Mouse (Mus musculus): ENCODE data around the gene Cpne9. TPM values are rescaled to one million over a fixed set of nuclear protein-coding genes. Genes with fewer than 3 reads are reported as not detected.
A peak's percentile ranks its signal among the peaks of the same experiment; 100 is the strongest.

The Cpne9 gene
- polyA plus RNA-seq, 1 experiment from 2014 or later: not detected

GRCm38 (mm10) chr6:113266996-113267655 is 15.0 kb upstream of the Cpne9 start:
- no peaks in the 10 kb centered on the region for H3K4me1 ChIP-seq (replicated peaks; ENCODE audit: insufficient read depth, low read length)
- H3K9me3 ChIP-seq (replicated peaks; ENCODE audit: low read length): no peaks in the 10 kb centered on the region
- no peak overlapping the region for H3K27ac ChIP-seq
- peaks cover 75% of the 10 kb centered on the region for H3K36me3 ChIP-seq (ENCODE audit: insufficient read depth, low read length)
- no peak for TF ChIP-seq CTCF (IDR thresholded peaks at IDR 0.05; ENCODE audit: low read depth)
- WGBS: 90% methylated on average over 7 of the region's 7 CpGs
- H3K4me3 ChIP-seq (replicated peaks; ENCODE audit: low read depth, low read length): no peak overlapping the region
- ATAC-seq (replicated peaks; ENCODE audit: low FRiP score, low read depth) (no peak), DNase-seq (ENCODE audit: low spot score) (no peak)
- H3K9ac ChIP-seq (ENCODE audit: low read depth, low read length): no peak overlapping the region
- no peaks in the 10 kb centered on the region for H3K27me3 ChIP-seq (ENCODE audit: insufficient read depth, low read length)
- H3K4me2 ChIP-seq (ENCODE audit: low read length): no peak overlapping the region

- no peak for ATAC-seq (replicated peaks; ENCODE audit: low FRiP score, low read depth)
- Histone ChIP-seq H3K9ac (ENCODE audit: low read depth, low read length) (no peak overlapping the region), H3K4me1 (replicated peaks; ENCODE audit: insufficient read depth, low read length) (no peaks in the 10 kb centered on the region), H3K27ac (no peak overlapping the region), H3K4me3 (replicated peaks; ENCODE audit: low read depth, low read length) (no peak overlapping the region), H3K9me3 (replicated peaks; ENCODE audit: low read length) (no peaks in the 10 kb centered on the region), H3K27me3 (ENCODE audit: insufficient read depth, low read length) (no peaks in the 10 kb centered on the region), H3K36me3 (ENCODE audit: insufficient read depth, low read length) (peaks cover 70% of the 10 kb centered on the region), H3K4me2 (ENCODE audit: low read length) (no peak overlapping the region)
- 85% methylated on average over 1 of the region's 1 CpGs for WGBS
- DNase-seq (ENCODE audit: low spot score): no peak
- no peak for TF ChIP-seq CTCF (IDR thresholded peaks at IDR 0.05; ENCODE audit: low read depth)
These were observed 14.1 kb upstream of the Cpne9 start for GRCm38 (mm10) chr6:113267988-113268387.

DNA sequence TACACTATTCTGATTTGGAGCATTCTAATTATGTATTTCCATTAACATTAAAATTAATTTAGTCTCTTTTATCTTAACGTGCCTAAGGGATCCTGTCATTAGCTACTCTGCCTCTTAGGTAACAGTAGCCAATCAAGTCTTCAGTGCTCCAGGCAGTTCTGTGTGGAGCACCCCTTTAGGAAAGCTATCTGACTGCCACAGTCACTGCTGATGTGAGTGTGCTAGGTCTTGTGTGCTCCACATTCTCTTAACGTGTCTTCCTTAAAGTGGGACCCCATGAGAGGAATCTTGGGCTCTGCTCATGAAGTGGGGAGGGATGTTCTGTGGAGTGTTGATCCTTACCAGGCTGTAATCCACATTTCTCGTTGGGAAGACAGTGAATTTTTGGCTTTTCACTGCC is 9.7 kb upstream of the Cpne9 start:
- no peak for TF ChIP-seq CTCF (IDR thresholded peaks at IDR 0.05; ENCODE audit: low read depth)
- Histone ChIP-seq H3K4me2 (ENCODE audit: low read length) (no peak overlapping the region), H3K4me3 (replicated peaks; ENCODE audit: low read depth, low read length) (no peak overlapping the region), H3K27ac (no peak overlapping the region), H3K27me3 (ENCODE audit: insufficient read depth, low read length) (no peaks in the 10 kb centered on the region), H3K36me3 (ENCODE audit: insufficient read depth, low read length) (peaks cover 65% of the 10 kb centered on the region), H3K9ac (ENCODE audit: low read depth, low read length) (no peak overlapping the region), H3K4me1 (replicated peaks; ENCODE audit: insufficient read depth, low read length) (no peaks in the 10 kb centered on the region), H3K9me3 (replicated peaks; ENCODE audit: low read length) (no peaks in the 10 kb centered on the region)
- WGBS: 89% methylated on average over 3 of the region's 3 CpGs
- DNase-seq (ENCODE audit: low spot score): no peak
- no peak for ATAC-seq (replicated peaks; ENCODE audit: low FRiP score, low read depth)

GRCm38 (mm10) chr6:113276846-113277245 is 5.3 kb upstream of the Cpne9 start:
- ATAC-seq (replicated peaks; ENCODE audit: low FRiP score, low read depth) (no peak), DNase-seq (ENCODE audit: low spot score) (no peak)
- H3K4me3 ChIP-seq (replicated peaks; ENCODE audit: low read depth, low read length): no peak overlapping the region
- no peaks in the 10 kb centered on the region for H3K27me3 ChIP-seq (ENCODE audit: insufficient read depth, low read length)
- H3K4me1 ChIP-seq (replicated peaks; ENCODE audit: insufficient read depth, low read length): no peaks in the 10 kb centered on the region
- no peak overlapping the region for H3K27ac ChIP-seq
- H3K9ac ChIP-seq (ENCODE audit: low read depth, low read length): no peak overlapping the region
- no peak overlapping the region for H3K4me2 ChIP-seq (ENCODE audit: low read length)
- H3K36me3 ChIP-seq (ENCODE audit: insufficient read depth, low read length): peaks cover 32% of the 10 kb centered on the region
- no peak for TF ChIP-seq CTCF (IDR thresholded peaks at IDR 0.05; ENCODE audit: low read depth)
- WGBS: 55% methylated on average over 4 of the region's 4 CpGs
- no peaks in the 10 kb centered on the region for H3K9me3 ChIP-seq (replicated peaks; ENCODE audit: low read length)

GRCm38 (mm10) chr6:113281676-113282075 is 431 bp upstream of the Cpne9 start:
- DNase-seq (ENCODE audit: low spot score) (no peak), ATAC-seq (replicated peaks; ENCODE audit: low FRiP score, low read depth) (peak; percentile 18)
- H3K27ac ChIP-seq: no peak overlapping the region
- H3K27me3 ChIP-seq (ENCODE audit: insufficient read depth, low read length): peaks cover 19% of the 10 kb centered on the region; the same call in 1 of the 2 replicates
- 67% methylated on average over 6 of the region's 6 CpGs for WGBS
- no peak overlapping the region for H3K4me2 ChIP-seq (ENCODE audit: low read length)
- peaks cover 9% of the 10 kb centered on the region; the same call in 1 of the 2 replicates for H3K36me3 ChIP-seq (ENCODE audit: insufficient read depth, low read length)
- no peak overlapping the region for H3K4me3 ChIP-seq (replicated peaks; ENCODE audit: low read depth, low read length)
- H3K9me3 ChIP-seq (replicated peaks; ENCODE audit: low read length): no peaks in the 10 kb centered on the region
- no peak for TF ChIP-seq CTCF (IDR thresholded peaks at IDR 0.05; ENCODE audit: low read depth)
- no peak overlapping the region for H3K9ac ChIP-seq (ENCODE audit: low read depth, low read length)
- no peaks in the 10 kb centered on the region for H3K4me1 ChIP-seq (replicated peaks; ENCODE audit: insufficient read depth, low read length)

- 1% methylated on average over 22 of the region's 22 CpGs for WGBS
These were observed 862 bp downstream of the Cpne9 start for GRCm38 (mm10) chr6:113282969-113283368.

More at GRCm38 (mm10) chr6:113282969-113283368, 862 bp downstream of the Cpne9 start:
- Histone ChIP-seq H3K9me3 (replicated peaks; ENCODE audit: low read length) (no peaks in the 10 kb centered on the region), H3K9ac (ENCODE audit: low read depth, low read length) (no peak overlapping the region), H3K27ac (no peak overlapping the region), H3K4me1 (replicated peaks; ENCODE audit: insufficient read depth, low read length) (no peaks in the 10 kb centered on the region), H3K4me2 (ENCODE audit: low read length) (peak overlapping the region; percentile 39), H3K4me3 (replicated peaks; ENCODE audit: low read depth, low read length) (no peak overlapping the region), H3K27me3 (ENCODE audit: insufficient read depth, low read length) (peaks cover 19% of the 10 kb centered on the region; the same call in 1 of the 2 replicates), H3K36me3 (ENCODE audit: insufficient read depth, low read length) (0 out of 2 replicates have a peak, but pooled peaks cover 2% of the 10 kb centered on the region)
- DNase-seq (ENCODE audit: low spot score) (no peak), ATAC-seq (replicated peaks; ENCODE audit: low FRiP score, low read depth) (peak; percentile 22; the same call in 1 of the 2 replicates)
- no peak for TF ChIP-seq CTCF (IDR thresholded peaks at IDR 0.05; ENCODE audit: low read depth)
